Mouse (Mus musculus) testis, adult 2 months (tissue): ENCODE measurements around the gene Tmem120b. TPM values are rescaled to one million over a fixed set of nuclear protein-coding genes. Genes with fewer than 3 reads are reported as not detected.

Experiments used
- H3K27ac ChIP-seq: fragments of 200-500 bp; 2 replicates; pipeline ENCODE4 v1.5.1; 2012; ENCODE audit warnings: low read depth, low read length; ENCODE audit not compliant: control insufficient read depth, insufficient read depth
- H3K27me3 ChIP-seq: fragments of 200-500 bp; 2 replicates; pipeline ENCODE4 v1.6.1; 2012; ENCODE audit warnings: mild to moderate bottlenecking, low read length, moderate library complexity; ENCODE audit not compliant: control insufficient read depth, insufficient read depth
- H3K36me3 ChIP-seq: fragments of 200-500 bp; 2 replicates; pipeline ENCODE4 v1.6.1; 2012; ENCODE audit warnings: mild to moderate bottlenecking, low read length; ENCODE audit not compliant: control insufficient read depth, insufficient read depth
- H3K4me1 ChIP-seq: fragments of 200-500 bp; 2 replicates; pipeline ENCODE4 v1.6.1; 2012; ENCODE audit warnings: low read length; ENCODE audit not compliant: control insufficient read depth, insufficient read depth
- H3K4me3 ChIP-seq: fragments of 200-500 bp; 2 replicates; pipeline ENCODE4 v1.5.1; 2012; ENCODE audit warnings: low read depth, mild to moderate bottlenecking, low read length, moderate library complexity, mixed read lengths; ENCODE audit not compliant: control insufficient read depth
- CTCF ChIP-seq: fragments of 200-500 bp; IDR thresholded peaks from 2 replicates; pipeline ENCODE4 v1.5.1; 2012; ENCODE audit warnings: low read depth, mild to moderate bottlenecking, inconsistent platforms, low read length, moderate library complexity; ENCODE audit not compliant: control insufficient read depth, insufficient read depth, insufficient replicate concordance
- POLR2A ChIP-seq: fragments of 200-500 bp; IDR thresholded peaks from 2 replicates; pipeline ENCODE4 v1.6.1; 2012; ENCODE audit warnings: low read depth, mild to moderate bottlenecking, inconsistent platforms, low read length, moderate library complexity; ENCODE audit not compliant: control insufficient read depth
- polyA plus RNA-seq: library from polyadenylated mRNA; depleted of rRNA; stranded (reverse); fragments of >200 nt; gene quantifications from 2 replicates; pipeline ENCODE4 v1.2.3, GENCODE M21; 2012; rRNA removed

Tmem120b gene
- polyA plus RNA-seq: 0.94 and 1.2 TPM in 2 replicates

- TF ChIP-seq POLR2A (no peak), CTCF (no peak)
- H3K4me1 ChIP-seq: no peaks in the 10 kb centered on the region
- no peak within 1 kb of the TSS for H3K27ac ChIP-seq
- H3K4me3 ChIP-seq: no peak within 1 kb of the TSS
- H3K27me3 ChIP-seq: no peaks in the 10 kb centered on the region
- H3K36me3 ChIP-seq: no peaks in the 10 kb centered on the region
Measured at GRCm38 (mm10) chr5:123068115-123068514, at the start of gene Tmem120b. Gene Tmem120b (plus strand): TSS chr5:123068415.

GRCm38 (mm10) chr5:123019336-123020016 lies 48.7 kb upstream of the Tmem120b start:
- H3K27me3 ChIP-seq: no peaks in the 10 kb centered on the region
- TF ChIP-seq POLR2A: no peak
- no peak for TF ChIP-seq CTCF
- peaks cover 13% of the 10 kb centered on the region for H3K4me1 ChIP-seq
- H3K36me3 ChIP-seq: no peaks in the 10 kb centered on the region
- H3K27ac ChIP-seq: no peak overlapping the region
- no peak overlapping the region for H3K4me3 ChIP-seq

- Histone ChIP-seq H3K4me1 (peaks cover 11% of the 10 kb centered on the region), H3K36me3 (no peaks in the 10 kb centered on the region), H3K27ac (no peak overlapping the region), H3K27me3 (no peaks in the 10 kb centered on the region), H3K4me3 (no peak overlapping the region)
- no peak for TF ChIP-seq POLR2A
- TF ChIP-seq CTCF: no peak
Measured at GRCm38 (mm10) chr5:123020426-123020825, 47.8 kb upstream of the Tmem120b start.

- no peaks in the 10 kb centered on the region for H3K27me3 ChIP-seq
- TF ChIP-seq CTCF (no peak), POLR2A (no peak)
- H3K27ac ChIP-seq: no peak overlapping the region
- H3K36me3 ChIP-seq: no peaks in the 10 kb centered on the region
- no peak overlapping the region for H3K4me3 ChIP-seq
- H3K4me1 ChIP-seq: peaks cover 3% of the 10 kb centered on the region; the same call in 1 of the 2 replicates
Measured at GRCm38 (mm10) chr5:123021438-123021837, 46.8 kb upstream of the Tmem120b start.

- no peaks in the 10 kb centered on the region for H3K36me3 ChIP-seq
- H3K4me3 ChIP-seq: no peak overlapping the region
- no peaks in the 10 kb centered on the region for H3K27me3 ChIP-seq
- H3K4me1 ChIP-seq: peaks cover 3% of the 10 kb centered on the region; the same call in 1 of the 2 replicates
- no peak overlapping the region for H3K27ac ChIP-seq
- TF ChIP-seq POLR2A: no peak
- TF ChIP-seq CTCF: no peak
Measured at GRCm38 (mm10) chr5:123023049-123023448, 45.2 kb upstream of the Tmem120b start.

- Histone ChIP-seq H3K27ac (no peak overlapping the region), H3K36me3 (no peaks in the 10 kb centered on the region), H3K27me3 (no peaks in the 10 kb centered on the region), H3K4me3 (no peak overlapping the region), H3K4me1 (peaks cover 4% of the 10 kb centered on the region)
- TF ChIP-seq POLR2A (no peak), CTCF (no peak)
Measured at GRCm38 (mm10) chr5:123024312-123024711, 43.9 kb upstream of the Tmem120b start.

- Histone ChIP-seq H3K27me3 (no peaks in the 10 kb centered on the region), H3K4me3 (no peak overlapping the region), H3K36me3 (no peaks in the 10 kb centered on the region), H3K27ac (no peak overlapping the region), H3K4me1 (peaks cover 6% of the 10 kb centered on the region)
- TF ChIP-seq CTCF (no peak), POLR2A (no peak)
Measured at GRCm38 (mm10) chr5:123024965-123025573, 43.1 kb upstream of the Tmem120b start.
